Mouse (Mus musculus): ENCODE measurements around the gene Gm3286.
"Not testable (repeated sequence)": the region's sequence is repeated elsewhere in the genome, so short reads cannot be mapped to it uniquely, and the experiment has no call there.

Gene Gm3286

DNA sequence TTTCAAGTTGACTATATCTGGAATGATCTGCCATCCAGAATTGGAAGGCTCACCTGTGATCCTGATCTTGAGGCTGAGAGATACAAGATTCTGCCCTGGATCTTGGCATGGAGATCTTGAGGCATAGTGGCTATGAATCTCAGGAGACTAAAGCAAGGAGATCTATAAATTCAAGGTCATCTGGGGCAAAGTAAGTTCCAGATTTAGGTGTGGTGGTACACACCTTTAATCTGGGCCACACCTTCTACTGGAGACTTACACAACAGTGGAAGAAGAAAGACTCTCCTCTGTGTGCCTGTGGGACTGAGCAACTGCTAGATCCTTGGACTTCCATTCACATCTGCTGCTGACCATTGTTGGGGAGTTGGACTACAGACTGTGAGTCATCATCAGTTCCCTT lies at the start of gene Gm3286:
Gene Gm3286 (plus strand): TSS at position 301 of the 400 bp plus-strand sequence.
- not testable (repeated sequence) for DNase-seq (ENCODE audit: inconsistent age in 2 of 2, low spot score in 1 of 2)

All from adrenal gland, adult (tissue).